Mouse (Mus musculus) cerebellum, adult 2 months (tissue): ENCODE data around the gene Ccdc15. TPM values are rescaled to one million over a fixed set of nuclear protein-coding genes. Genes with fewer than 3 reads are reported as not detected.

Source experiments
- DNase-seq, 2 experiments: peaks; one replicate each; pipeline ENCODE4 v3.0.0; 2021
- H3K27ac ChIP-seq: fragments of 200-500 bp; 2 replicates; pipeline ENCODE4 v1.5.1; 2012; ENCODE audit warnings: low read length, control low read depth, inconsistent platforms; ENCODE audit not compliant: insufficient read depth
- H3K27me3 ChIP-seq: fragments of 200-500 bp; 2 replicates; pipeline ENCODE4 v1.6.1; 2012; ENCODE audit warnings: inconsistent platforms, mild to moderate bottlenecking, low read length, moderate library complexity; ENCODE audit not compliant: control insufficient read depth, insufficient read depth
- H3K4me1 ChIP-seq: fragments of 200-500 bp; 2 replicates; pipeline ENCODE4 v1.6.1; 2011; ENCODE audit warnings: low read length; ENCODE audit not compliant: control insufficient read depth, insufficient read depth
- H3K4me3 ChIP-seq: fragments of 200-500 bp; replicated peaks from 2 replicates; pipeline ENCODE3; 2011; ENCODE audit warnings: mild to moderate bottlenecking, low read depth, low read length, control low read depth; ENCODE audit not compliant: insufficient read depth
- CTCF ChIP-seq: fragments of 200-500 bp; IDR thresholded peaks from 2 replicates; pipeline ENCODE4 v1.5.1; 2011; ENCODE audit warnings: low read depth, mild to moderate bottlenecking, control low read depth, low read length, moderate library complexity, borderline replicate concordance; ENCODE audit not compliant: insufficient read depth
- POLR2A ChIP-seq: fragments of 200-500 bp; IDR thresholded peaks from 2 replicates; pipeline ENCODE4 v1.6.1; 2011; ENCODE audit warnings: low read length, control low read depth, borderline replicate concordance; ENCODE audit not compliant: insufficient read depth
- WGBS: fragments of 180-500 bp; shearing (Covaris S2); methylation state at CpG from one replicate; pipeline ENCODE4 v1.1.7; 2018; 5-methylcytosine and 5-hydroxymethylcytosine counted together
- polyA plus RNA-seq: library from polyadenylated mRNA; depleted of rRNA; stranded (reverse); fragments of >200 nt; gene quantifications from 2 replicates; pipeline ENCODE4 v1.2.3, GENCODE M21; 2012

The Ccdc15 gene
- polyA plus RNA-seq, 1 experiment: 1.5 TPM

GRCm38 (mm10) chr9:37250631-37251030 is 97.6 kb downstream of the Ccdc15 start:
- TF ChIP-seq CTCF (no peak), POLR2A (no peak)
- 94% methylated on average over 6 of the region's 6 CpGs for WGBS
- no peak overlapping the region for H3K27ac ChIP-seq
- no peak overlapping the region for H3K4me3 ChIP-seq
- no peaks in the 10 kb centered on the region for H3K27me3 ChIP-seq
- DNase-seq: no peak
- H3K4me1 ChIP-seq: peaks cover 5% of the 10 kb centered on the region; the same call in 1 of the 2 replicates

GRCm38 (mm10) chr9:37249976-37250375 is 98.3 kb downstream of the Ccdc15 start:
- no peak for DNase-seq
- TF ChIP-seq POLR2A (no peak), CTCF (no peak)
- Histone ChIP-seq H3K4me3 (no peak overlapping the region), H3K4me1 (peaks cover 5% of the 10 kb centered on the region; the same call in 1 of the 2 replicates), H3K27ac (no peak overlapping the region), H3K27me3 (no peaks in the 10 kb centered on the region)
- 75% methylated on average over 3 of the region's 3 CpGs for WGBS

GRCm38 (mm10) chr9:37248381-37248906 is 99.8 kb downstream of the Ccdc15 start:
- no peak overlapping the region for H3K4me3 ChIP-seq
- H3K27me3 ChIP-seq: no peaks in the 10 kb centered on the region
- no peak for DNase-seq

GRCm38 (mm10) chr9:37247429-37247828 is 100.8 kb downstream of the Ccdc15 start:
- Histone ChIP-seq H3K27ac (no peak overlapping the region), H3K4me3 (no peak overlapping the region), H3K4me1 (peaks cover 5% of the 10 kb centered on the region; the same call in 1 of the 2 replicates), H3K27me3 (no peaks in the 10 kb centered on the region)
- TF ChIP-seq POLR2A: no peak
- no peak for TF ChIP-seq CTCF
- DNase-seq: no peak

More at GRCm38 (mm10) chr9:37248381-37248906, 99.8 kb downstream of the Ccdc15 start:
- Histone ChIP-seq H3K4me1 (peaks cover 5% of the 10 kb centered on the region; the same call in 1 of the 2 replicates), H3K27ac (no peak overlapping the region)
- TF ChIP-seq CTCF: no peak
- no peak for TF ChIP-seq POLR2A
- WGBS: 39% methylated on average over 3 of the region's 3 CpGs

GRCm38 (mm10) chr9:37245810-37246209 is 102.4 kb downstream of the Ccdc15 start:
- Histone ChIP-seq H3K27ac (no peak overlapping the region), H3K4me1 (peaks cover 5% of the 10 kb centered on the region; the same call in 1 of the 2 replicates), H3K27me3 (no peaks in the 10 kb centered on the region), H3K4me3 (no peak overlapping the region)
- no peak for TF ChIP-seq POLR2A
- no peak for TF ChIP-seq CTCF
- WGBS: 96% methylated on average over 1 of the region's 1 CpGs
- DNase-seq: no peak

GRCm38 (mm10) chr9:37245404-37245803 is 102.8 kb downstream of the Ccdc15 start:
- Histone ChIP-seq H3K27me3 (no peaks in the 10 kb centered on the region), H3K27ac (no peak overlapping the region)
- 88% methylated on average over 2 of the region's 2 CpGs for WGBS

GRCm38 (mm10) chr9:37244600-37244999 is 103.6 kb downstream of the Ccdc15 start:
- 82% methylated on average over 1 of the region's 1 CpGs for WGBS
- peaks cover 5% of the 10 kb centered on the region; the same call in 1 of the 2 replicates for H3K4me1 ChIP-seq

More at GRCm38 (mm10) chr9:37245404-37245803, 102.8 kb downstream of the Ccdc15 start:
- Histone ChIP-seq H3K4me1 (peaks cover 5% of the 10 kb centered on the region; the same call in 1 of the 2 replicates), H3K4me3 (no peak overlapping the region)
- no peak for DNase-seq
- no peak for TF ChIP-seq POLR2A

GRCm38 (mm10) chr9:37242764-37243163 is 105.5 kb downstream of the Ccdc15 start:
- TF ChIP-seq POLR2A: no peak
- no peak for TF ChIP-seq CTCF
- no peak overlapping the region for H3K27ac ChIP-seq
- WGBS: 93% methylated on average over 3 of the region's 3 CpGs
- no peaks in the 10 kb centered on the region for H3K27me3 ChIP-seq
- no peaks in the 10 kb centered on the region for H3K4me1 ChIP-seq
- no peak overlapping the region for H3K4me3 ChIP-seq
- DNase-seq: no peak

More at GRCm38 (mm10) chr9:37244600-37244999, 103.6 kb downstream of the Ccdc15 start:
- TF ChIP-seq CTCF: no peak
- TF ChIP-seq POLR2A: no peak
- no peak for DNase-seq
- H3K27me3 ChIP-seq: no peaks in the 10 kb centered on the region
- H3K27ac ChIP-seq: no peak overlapping the region
- no peak overlapping the region for H3K4me3 ChIP-seq
